18 mouse cellular contexts compared by ENCODE assay signal in the genomic region with DNA sequence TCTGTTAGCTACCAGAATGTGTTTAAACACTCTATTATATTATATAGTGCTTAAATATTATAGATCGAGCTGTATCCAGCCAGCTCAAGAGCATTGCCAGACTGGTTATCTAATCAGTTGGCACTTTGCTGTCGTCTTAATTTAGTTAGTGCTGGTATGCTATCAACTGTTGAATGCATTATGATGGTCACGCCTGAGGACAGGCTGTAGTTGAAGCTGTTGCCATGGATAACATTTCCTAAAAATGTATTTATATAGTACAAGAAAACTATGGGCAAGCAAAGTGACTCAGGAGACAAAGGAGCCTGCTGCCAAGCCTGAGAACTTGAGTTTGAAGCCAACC. TPM values are rescaled to one million over a fixed set of nuclear protein-coding genes. Genes with fewer than 3 reads are reported as not detected.
"Had no signal": no experiment of that assay in that cellular context is flagged by ENCODE, and none has a peak within 500 bp of the region (broad histone marks: within the 10 kb centered on the region; RNA-seq: fewer than 3 reads in every experiment).

No protein-coding gene starts in this region.

- H3K4me3 ChIP-seq: limb, embryonic 15.5 days; liver, embryonic 15.5 days; megakaryocyte, embryonic 14.5 days; midbrain, embryonic 13.5 days; neural tube, embryonic 12.5 days had no signal

- H3K4me2 ChIP-seq: limb, embryonic 15.5 days; liver, embryonic 15.5 days; lung, embryonic 14.5 days; midbrain, embryonic 13.5 days; neural tube, embryonic 12.5 days had no signal

- H3K9ac ChIP-seq: limb, embryonic 15.5 days; liver, embryonic 15.5 days; lung, embryonic 14.5 days; midbrain, embryonic 13.5 days; neural tube, embryonic 12.5 days had no signal

- H3K4me1 ChIP-seq: limb, embryonic 15.5 days; midbrain, embryonic 13.5 days; neural tube, embryonic 12.5 days had no signal

- H3K36me3 ChIP-seq: limb, embryonic 15.5 days; liver, embryonic 15.5 days; midbrain, embryonic 13.5 days; neural tube, embryonic 12.5 days had no signal

- DNase-seq: kidney, adult 8-10 months; kidney, postnatal 25 days; layer of hippocampus, postnatal 36 days; lung, postnatal 10 days; lung, postnatal 4 days; thymus, postnatal 36 days had no signal

- H3K9me3 ChIP-seq: limb, embryonic 15.5 days; liver, embryonic 15.5 days; megakaryocyte, embryonic 14.5 days; midbrain, embryonic 13.5 days; neural tube, embryonic 12.5 days had no signal

- ATAC-seq: midbrain, embryonic 13.5 days had no signal

- H3K27ac ChIP-seq: limb, embryonic 15.5 days; midbrain, embryonic 13.5 days; neural tube, embryonic 12.5 days had no signal

- H3K27me3 ChIP-seq: limb, embryonic 15.5 days; liver, embryonic 15.5 days; midbrain, embryonic 13.5 days; neural tube, embryonic 12.5 days had no signal

RNA-seq across cellular contexts. Expression of a gene that starts 18.0 kb away (rescaled TPM):
- total RNA-seq: layer of hippocampus, postnatal 36 days; left cerebral cortex, adult 8-10 months; left cerebral cortex, postnatal 25 days had no signal
- polyA plus RNA-seq: kidney, embryonic 16.5 days; liver, embryonic 15.5 days; lung, embryonic 14.5 days had no signal

RNA-seq across cellular contexts. Expression of a gene that starts 38.3 kb away (rescaled TPM):
- total RNA-seq: layer of hippocampus, postnatal 36 days; left cerebral cortex, adult 8-10 months; left cerebral cortex, postnatal 25 days had no signal
- polyA plus RNA-seq: kidney, embryonic 16.5 days; lung, embryonic 14.5 days; neural tube, embryonic 12.5 days had no signal

RNA-seq across cellular contexts. Expression of a gene that starts 54.6 kb away (rescaled TPM):
- total RNA-seq: layer of hippocampus, postnatal 36 days; left cerebral cortex, adult 8-10 months; left cerebral cortex, postnatal 25 days; neutrophil, adult 5-6 weeks had no signal
- polyA plus RNA-seq: kidney, embryonic 16.5 days; limb, embryonic 11.5 days; limb, embryonic 15.5 days; liver, embryonic 15.5 days; lung, embryonic 14.5 days; midbrain, embryonic 13.5 days; neural tube, embryonic 12.5 days; stomach, embryonic 16.5 days had no signal
